In genomic region chr5:124112531-124112930, GRCm38 (mm10) we compare ENCODE assay signal across 8 mouse cellular contexts. TPM values are rescaled to one million over a fixed set of nuclear protein-coding genes. Genes with fewer than 3 reads are reported as not detected.
DNase-seq lines count a peak whose midpoint lies in the region; ATAC-seq lines count a peak whose summit lies in the region.

No protein-coding gene starts in this region.

- peak; percentile 52 for DNase-seq in adrenal gland, adult 8-10 months
- no peak for DNase-seq in adrenal gland, adult (ENCODE audit: inconsistent age in 2 of 2, low spot score in 1 of 2)
- DNase-seq in 3T3-L1 (ENCODE audit: low read depth, low spot score): peak; percentile 54
- no peak for DNase-seq in embryonic facial prominence, embryonic 14.5 days (ENCODE audit: low spot score)
- peak; percentile 33 for DNase-seq in lung, postnatal 36 days
- no peak for DNase-seq in thymus, postnatal 36 days

- peak overlapping the region; percentile 94 for H3K4me2 ChIP-seq in embryonic facial prominence, embryonic 14.5 days (ENCODE audit: low read depth, low read length)
- peak overlapping the region; percentile 93 for H3K4me2 ChIP-seq in kidney, embryonic 15.5 days

- no peaks in the 10 kb centered on the region for H3K27me3 ChIP-seq in embryonic facial prominence, embryonic 14.5 days (replicated peaks; ENCODE audit: control insufficient read depth, insufficient read depth, low read length)
- no peaks in the 10 kb centered on the region for H3K27me3 ChIP-seq in kidney, embryonic 15.5 days

- 2% methylated on average over 16 of the region's 18 CpGs for WGBS in embryonic facial prominence, embryonic 14.5 days
- under 1% methylated on average over 18 of the region's 18 CpGs for WGBS in kidney, embryonic 15.5 days

- H3K9me3 ChIP-seq in embryonic facial prominence, embryonic 14.5 days (ENCODE audit: control insufficient read depth, low read length): no peaks in the 10 kb centered on the region
- H3K9me3 ChIP-seq in kidney, embryonic 15.5 days (replicated peaks): no peaks in the 10 kb centered on the region

- no peak for ATAC-seq in embryonic facial prominence, embryonic 14.5 days (ENCODE audit: low read depth)
- no peak for ATAC-seq in kidney, embryonic 15.5 days (replicated peaks; ENCODE audit: low FRiP score)
- ATAC-seq in monocyte, adult 5-6 weeks (replicated peaks; ENCODE audit: insufficient number of reproducible peaks, low FRiP score, low TSS enrichment, poor library complexity, severe bottlenecking): no peak

- peak overlapping the region; percentile 80 for H3K9ac ChIP-seq in embryonic facial prominence, embryonic 14.5 days (ENCODE audit: low read depth, low read length)
- H3K9ac ChIP-seq in kidney, embryonic 15.5 days: peak overlapping the region; percentile 75

- H3K4me1 ChIP-seq in embryonic facial prominence, embryonic 14.5 days (ENCODE audit: control insufficient read depth, insufficient read depth, low read length): peaks cover 20% of the 10 kb centered on the region
- peaks cover 40% of the 10 kb centered on the region for H3K4me1 ChIP-seq in kidney, embryonic 15.5 days

- peak overlapping the region; percentile 84 for H3K4me3 ChIP-seq in embryonic facial prominence, embryonic 14.5 days (ENCODE audit: low read depth, low read length)
- H3K4me3 ChIP-seq in kidney, embryonic 15.5 days (replicated peaks): peak overlapping the region; percentile 93

- H3K27ac ChIP-seq in embryonic facial prominence, embryonic 14.5 days (replicated peaks; ENCODE audit: low read depth, low read length): peak overlapping the region; percentile 58; the same call in 1 of the 2 replicates
- H3K27ac ChIP-seq in kidney, embryonic 15.5 days: peak overlapping the region; percentile 90

- peaks cover 3% of the 10 kb centered on the region; the same call in 1 of the 2 replicates for H3K36me3 ChIP-seq in embryonic facial prominence, embryonic 14.5 days (ENCODE audit: control insufficient read depth, insufficient read depth, low read length)
- H3K36me3 ChIP-seq in kidney, embryonic 15.5 days: peaks cover 16% of the 10 kb centered on the region

RNA-seq across cellular contexts. Expression of gene Ogfod2, which starts 0.4 kb away (rescaled TPM):
- total RNA-seq in adrenal gland, adult 8-10 months (2022): 10 to 100 TPM; 51.2 to 59.3 (median 55.6) TPM
- 14.3 and 16.1 TPM in 2 replicates for polyA plus RNA-seq in embryonic facial prominence, embryonic 14.5 days (2014; fragmentation: Nextera tagmentation; extraction: Ambion mirVana)
- 22.5 and 24.7 TPM in 2 replicates for polyA plus RNA-seq in kidney, embryonic 15.5 days (2015; fragmentation: Nextera tagmentation; extraction: Ambion mirVana)
- 10.7 to 21.5 TPM (median 14.4 TPM) in 3 replicates for total RNA-seq in monocyte, adult 5-6 weeks (2017)

RNA-seq across cellular contexts. Expression of gene Arl6ip4, which starts 3.4 kb away (rescaled TPM):
- total RNA-seq in adrenal gland, adult 8-10 months (2022): 10 to 100 TPM; 46.4 to 72.0 (median 57.1) TPM
- 76.5 and 77.5 TPM in 2 replicates for polyA plus RNA-seq in embryonic facial prominence, embryonic 14.5 days (2014; fragmentation: Nextera tagmentation; extraction: Ambion mirVana)
- 101 and 108 TPM in 2 replicates for polyA plus RNA-seq in kidney, embryonic 15.5 days (2015; fragmentation: Nextera tagmentation; extraction: Ambion mirVana)
- total RNA-seq in monocyte, adult 5-6 weeks (2017): 53.4 to 79.6 TPM (median 61.8 TPM) in 3 replicates

RNA-seq across cellular contexts. Expression of gene Abcb9, which starts 16.9 kb away (rescaled TPM):
- total RNA-seq in adrenal gland, adult 8-10 months (2022): 10 to 100 TPM; 11.4 to 21.3 (median 15.4) TPM
- polyA plus RNA-seq in embryonic facial prominence, embryonic 14.5 days (2014; fragmentation: Nextera tagmentation; extraction: Ambion mirVana): 2.1 and 2.3 TPM in 2 replicates
- polyA plus RNA-seq in kidney, embryonic 15.5 days (2015; fragmentation: Nextera tagmentation; extraction: Ambion mirVana): 1.5 and 1.7 TPM in 2 replicates
- total RNA-seq in monocyte, adult 5-6 weeks (2017): 1.6 to 4.0 TPM (median 2.5 TPM) in 3 replicates

Comparison
In these comparisons a context has a peak if more than half of its experiments do, and no peak if none do; other contexts are left out.
1. DNase-seq: peak in adrenal gland, adult 8-10 months (single experiment), 3T3-L1 (single experiment) and lung, postnatal 36 days (single experiment); none in adrenal gland, adult (0 of 2), embryonic facial prominence, embryonic 14.5 days (single experiment) and thymus, postnatal 36 days (0 of 2).